Mouse (Mus musculus): Measurements from ENCODE around the gene Gabrr1.

Gene Gabrr1

GRCm38 (mm10) chr4:33207551-33207950 is 75.2 kb downstream of the Gabrr1 start:
- in situ Hi-C loops (cut with MseI, MboI): no loop called here

- in situ Hi-C loops (cut with MseI, MboI): no loop called here
Measured at GRCm38 (mm10) chr4:33208881-33209841, 76.8 kb downstream of the Gabrr1 start, which contains the start of gene Srsf12. Srsf12 (plus strand) TSS chr4:33208991.

Measured in mouse trophoblast stem cell (cell line).